Mouse (Mus musculus) mesoderm, embryonic 11.5 days (tissue): ENCODE data around the gene Specc1l.
"Not testable (repeated sequence)": the region's sequence is repeated elsewhere in the genome, so short reads cannot be mapped to it uniquely, and the experiment has no call there.

Experiments used
- DNase-seq: peaks from one replicate; pipeline ENCODE4 v3.0.0-alpha.2; 2012; ENCODE audit warnings: low read depth, low spot score

Specc1l gene

DNA sequence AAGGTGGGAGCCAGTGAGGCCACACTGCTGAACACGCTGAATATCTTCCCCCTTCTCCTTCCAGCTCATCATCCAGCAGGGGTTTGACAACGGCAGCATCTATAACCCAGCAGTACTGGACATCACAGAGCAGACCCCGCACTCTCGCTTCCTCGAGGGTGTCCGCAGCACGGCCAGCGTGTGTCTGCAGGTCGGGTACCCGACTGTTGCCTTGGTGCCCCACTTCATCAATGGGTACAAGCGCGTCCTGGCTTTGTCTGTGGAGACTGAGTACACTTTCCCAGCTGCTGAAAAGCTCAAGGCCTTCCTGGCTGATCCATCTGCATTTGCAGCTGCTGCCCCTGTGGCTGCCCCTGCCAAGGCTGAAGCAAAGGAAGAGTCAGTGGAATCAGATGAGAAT, 140.7 kb downstream of the Specc1l start:
- no peak for DNase-seq

DNA sequence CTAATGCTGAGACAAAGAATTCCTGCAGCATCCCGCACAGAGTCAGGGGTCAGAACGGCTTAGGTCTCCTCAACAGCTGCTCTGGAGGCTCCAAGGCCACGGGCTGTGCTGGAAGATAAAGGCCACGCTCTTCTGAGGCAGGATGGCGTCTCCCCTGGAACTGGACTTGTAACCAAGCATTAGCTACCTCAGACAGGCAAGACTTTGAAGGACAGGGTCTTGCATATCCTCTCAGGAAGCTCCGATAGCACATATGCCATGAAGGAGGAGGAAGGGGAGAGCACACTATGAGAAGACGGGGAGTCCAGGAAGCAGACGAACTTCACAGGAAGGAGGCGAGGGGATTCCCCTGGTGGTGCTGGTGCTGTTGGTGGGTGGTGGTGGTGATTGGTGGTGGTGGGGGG, 142.0 kb downstream of the Specc1l start:
- DNase-seq = not testable (repeated sequence)

DNA sequence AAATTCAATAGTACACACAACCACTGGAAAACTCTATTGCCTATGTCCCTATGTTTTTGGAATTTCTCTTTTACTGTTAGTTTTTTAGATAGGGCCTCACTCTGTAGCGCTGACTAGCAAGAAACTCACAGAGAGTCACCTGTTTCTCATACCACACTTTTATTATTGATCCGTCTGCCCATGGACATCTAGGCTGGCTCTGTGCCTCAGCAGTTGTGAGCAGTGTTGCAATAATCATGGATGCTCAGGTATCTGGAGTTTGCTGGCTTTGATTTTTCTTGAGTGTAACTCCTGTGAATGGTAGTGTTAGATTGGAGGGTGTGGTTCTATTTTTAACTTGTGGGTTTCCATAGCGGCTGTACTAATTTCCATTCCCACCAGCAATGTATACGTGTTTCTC, 143.5 kb downstream of the Specc1l start:
- DNase-seq = no peak
